Mouse (Mus musculus): Measurements from ENCODE around the gene Sdcbp2. TPM values are rescaled to one million over a fixed set of nuclear protein-coding genes. Genes with fewer than 3 reads are reported as not detected.

Gene Sdcbp2
- polyA plus RNA-seq, 1 experiment from 2014 or later, result not detected

GRCm38 (mm10) chr2:151564006-151564405 is 8.4 kb upstream of the Sdcbp2 start:
- no peaks in the 10 kb centered on the region; the same call in 1 of the 2 replicates for H3K4me1 ChIP-seq (replicated peaks; ENCODE audit: control insufficient read depth, insufficient read depth, low read length)
- WGBS, result 74% methylated on average over 1 of the region's 1 CpGs
- peaks cover 22% of the 10 kb centered on the region for H3K36me3 ChIP-seq (ENCODE audit: control insufficient read depth, insufficient read depth, low read length)
- no peaks in the 10 kb centered on the region for H3K27me3 ChIP-seq (replicated peaks; ENCODE audit: control insufficient read depth, insufficient read depth, low read length)
- ATAC-seq (replicated peaks; ENCODE audit: low FRiP score) (no peak), DNase-seq (ENCODE audit: low spot score) (no peak)
- no peak overlapping the region for H3K4me2 ChIP-seq
- H3K9me3 ChIP-seq (ENCODE audit: control insufficient read depth, low read length), result no peaks in the 10 kb centered on the region
- H3K4me3 ChIP-seq (ENCODE audit: low read depth, low read length), result no peak overlapping the region
- H3K9ac ChIP-seq (ENCODE audit: low read depth, low read length), result no peak overlapping the region
- H3K27ac ChIP-seq (ENCODE audit: low read depth, low read length), result no peak overlapping the region

- no peaks in the 10 kb centered on the region for H3K9me3 ChIP-seq (ENCODE audit: control insufficient read depth, low read length)
- H3K27me3 ChIP-seq (replicated peaks; ENCODE audit: control insufficient read depth, insufficient read depth, low read length), result no peaks in the 10 kb centered on the region
- H3K36me3 ChIP-seq (ENCODE audit: control insufficient read depth, insufficient read depth, low read length), result peaks cover 15% of the 10 kb centered on the region
- no peak overlapping the region for H3K9ac ChIP-seq (ENCODE audit: low read depth, low read length)
- ATAC-seq (replicated peaks; ENCODE audit: low FRiP score) (no peak), DNase-seq (ENCODE audit: low spot score) (no peak)
- no peak overlapping the region for H3K27ac ChIP-seq (ENCODE audit: low read depth, low read length)
- no peak overlapping the region for H3K4me2 ChIP-seq
- H3K4me3 ChIP-seq (ENCODE audit: low read depth, low read length), result no peak overlapping the region
- 63% methylated on average over 3 of the region's 3 CpGs for WGBS
- H3K4me1 ChIP-seq (replicated peaks; ENCODE audit: control insufficient read depth, insufficient read depth, low read length), result no peaks in the 10 kb centered on the region; the same call in 1 of the 2 replicates
Observed at GRCm38 (mm10) chr2:151564986-151565385, 7.4 kb upstream of the Sdcbp2 start.

GRCm38 (mm10) chr2:151566856-151567255 is 5.6 kb upstream of the Sdcbp2 start:
- no peaks in the 10 kb centered on the region for H3K9me3 ChIP-seq (ENCODE audit: control insufficient read depth, low read length)
- H3K36me3 ChIP-seq (ENCODE audit: control insufficient read depth, insufficient read depth, low read length), result peaks cover 4% of the 10 kb centered on the region; the same call in 1 of the 2 replicates
- H3K9ac ChIP-seq (ENCODE audit: low read depth, low read length), result no peak overlapping the region
- no peak overlapping the region for H3K4me2 ChIP-seq
- H3K27ac ChIP-seq (ENCODE audit: low read depth, low read length), result no peak overlapping the region
- DNase-seq (ENCODE audit: low spot score) (no peak), ATAC-seq (replicated peaks; ENCODE audit: low FRiP score) (no peak)
- H3K4me3 ChIP-seq (ENCODE audit: low read depth, low read length), result no peak overlapping the region
- H3K4me1 ChIP-seq (replicated peaks; ENCODE audit: control insufficient read depth, insufficient read depth, low read length), result no peaks in the 10 kb centered on the region; the same call in 1 of the 2 replicates
- H3K27me3 ChIP-seq (replicated peaks; ENCODE audit: control insufficient read depth, insufficient read depth, low read length), result no peaks in the 10 kb centered on the region
- 85% methylated on average over 6 of the region's 6 CpGs for WGBS

- no peak overlapping the region for H3K4me3 ChIP-seq (ENCODE audit: low read depth, low read length)
- no peaks in the 10 kb centered on the region for H3K4me1 ChIP-seq (replicated peaks; ENCODE audit: control insufficient read depth, insufficient read depth, low read length)
- H3K36me3 ChIP-seq (ENCODE audit: control insufficient read depth, insufficient read depth, low read length), result no peaks in the 10 kb centered on the region
- 79% methylated on average over 2 of the region's 2 CpGs for WGBS
- no peak overlapping the region for H3K4me2 ChIP-seq
- H3K27ac ChIP-seq (ENCODE audit: low read depth, low read length), result no peak overlapping the region
- no peaks in the 10 kb centered on the region for H3K27me3 ChIP-seq (replicated peaks; ENCODE audit: control insufficient read depth, insufficient read depth, low read length)
- ATAC-seq (replicated peaks; ENCODE audit: low FRiP score), result no peak
- DNase-seq (ENCODE audit: low spot score), result no peak
- H3K9me3 ChIP-seq (ENCODE audit: control insufficient read depth, low read length), result no peaks in the 10 kb centered on the region
- no peak overlapping the region for H3K9ac ChIP-seq (ENCODE audit: low read depth, low read length)
Observed at GRCm38 (mm10) chr2:151569452-151569851, 3.0 kb upstream of the Sdcbp2 start.

GRCm38 (mm10) chr2:151573667-151574066 is 1.2 kb downstream of the Sdcbp2 start:
- Histone ChIP-seq H3K36me3 (ENCODE audit: control insufficient read depth, insufficient read depth, low read length) (no peaks in the 10 kb centered on the region), H3K9ac (ENCODE audit: low read depth, low read length) (no peak overlapping the region), H3K4me1 (replicated peaks; ENCODE audit: control insufficient read depth, insufficient read depth, low read length) (0 out of 2 replicates have a peak, but pooled peaks cover 3% of the 10 kb centered on the region), H3K4me2 (no peak overlapping the region), H3K27me3 (replicated peaks; ENCODE audit: control insufficient read depth, insufficient read depth, low read length) (no peaks in the 10 kb centered on the region), H3K9me3 (ENCODE audit: control insufficient read depth, low read length) (no peaks in the 10 kb centered on the region), H3K27ac (ENCODE audit: low read depth, low read length) (no peak overlapping the region), H3K4me3 (ENCODE audit: low read depth, low read length) (no peak overlapping the region)
- WGBS, result 69% methylated on average over 3 of the region's 3 CpGs
- no peak for DNase-seq (ENCODE audit: low spot score)
- ATAC-seq (replicated peaks; ENCODE audit: low FRiP score), result no peak

- Histone ChIP-seq H3K9ac (ENCODE audit: low read depth, low read length) (no peak overlapping the region), H3K27me3 (replicated peaks; ENCODE audit: control insufficient read depth, insufficient read depth, low read length) (no peaks in the 10 kb centered on the region), H3K4me1 (replicated peaks; ENCODE audit: control insufficient read depth, insufficient read depth, low read length) (0 out of 2 replicates have a peak, but pooled peaks cover 3% of the 10 kb centered on the region), H3K4me3 (ENCODE audit: low read depth, low read length) (no peak overlapping the region), H3K27ac (ENCODE audit: low read depth, low read length) (no peak overlapping the region), H3K9me3 (ENCODE audit: control insufficient read depth, low read length) (no peaks in the 10 kb centered on the region), H3K36me3 (ENCODE audit: control insufficient read depth, insufficient read depth, low read length) (no peaks in the 10 kb centered on the region), H3K4me2 (no peak overlapping the region)
- DNase-seq (ENCODE audit: low spot score) (no peak), ATAC-seq (replicated peaks; ENCODE audit: low FRiP score) (no peak)
- 67% methylated on average over 5 of the region's 5 CpGs for WGBS
Observed at GRCm38 (mm10) chr2:151574607-151575006, 2.2 kb downstream of the Sdcbp2 start.

- H3K4me2 ChIP-seq, result peak overlapping the region; percentile 73
- 0 out of 2 replicates have a peak, but pooled peaks cover 3% of the 10 kb centered on the region for H3K4me1 ChIP-seq (replicated peaks; ENCODE audit: control insufficient read depth, insufficient read depth, low read length)
- WGBS, result 34% methylated on average over 7 of the region's 7 CpGs
- H3K9ac ChIP-seq (ENCODE audit: low read depth, low read length), result peak overlapping the region; percentile 25; the same call in 1 of the 2 replicates
- ATAC-seq (replicated peaks; ENCODE audit: low FRiP score), result no peak
- no peaks in the 10 kb centered on the region for H3K36me3 ChIP-seq (ENCODE audit: control insufficient read depth, insufficient read depth, low read length)
- H3K27me3 ChIP-seq (replicated peaks; ENCODE audit: control insufficient read depth, insufficient read depth, low read length), result no peaks in the 10 kb centered on the region
- H3K27ac ChIP-seq (ENCODE audit: low read depth, low read length), result no peak overlapping the region
- peak overlapping the region; percentile 40 for H3K4me3 ChIP-seq (ENCODE audit: low read depth, low read length)
- no peaks in the 10 kb centered on the region for H3K9me3 ChIP-seq (ENCODE audit: control insufficient read depth, low read length)
- DNase-seq (ENCODE audit: low spot score), result no peak
Observed at GRCm38 (mm10) chr2:151575119-151575698, 2.8 kb downstream of the Sdcbp2 start.

GRCm38 (mm10) chr2:151575699-151576389 is 3.4 kb downstream of the Sdcbp2 start:
- Histone ChIP-seq H3K27me3 (replicated peaks; ENCODE audit: control insufficient read depth, insufficient read depth, low read length) (no peaks in the 10 kb centered on the region), H3K9ac (ENCODE audit: low read depth, low read length) (peak overlapping the region; percentile 42), H3K4me3 (ENCODE audit: low read depth, low read length) (peak overlapping the region; percentile 40), H3K27ac (ENCODE audit: low read depth, low read length) (no peak overlapping the region), H3K9me3 (ENCODE audit: control insufficient read depth, low read length) (no peaks in the 10 kb centered on the region), H3K36me3 (ENCODE audit: control insufficient read depth, insufficient read depth, low read length) (no peaks in the 10 kb centered on the region), H3K4me1 (replicated peaks; ENCODE audit: control insufficient read depth, insufficient read depth, low read length) (0 out of 2 replicates have a peak, but pooled peaks cover 3% of the 10 kb centered on the region), H3K4me2 (peak overlapping the region; percentile 73)
- DNase-seq (ENCODE audit: low spot score) (peak; percentile 71), ATAC-seq (replicated peaks; ENCODE audit: low FRiP score) (peak; percentile 85)
- 2% methylated on average over 38 of the region's 38 CpGs for WGBS

- Histone ChIP-seq H3K36me3 (ENCODE audit: control insufficient read depth, insufficient read depth, low read length) (no peaks in the 10 kb centered on the region), H3K4me3 (ENCODE audit: low read depth, low read length) (no peak overlapping the region), H3K27me3 (replicated peaks; ENCODE audit: control insufficient read depth, insufficient read depth, low read length) (no peaks in the 10 kb centered on the region), H3K9me3 (ENCODE audit: control insufficient read depth, low read length) (no peaks in the 10 kb centered on the region), H3K4me1 (replicated peaks; ENCODE audit: control insufficient read depth, insufficient read depth, low read length) (0 out of 2 replicates have a peak, but pooled peaks cover 3% of the 10 kb centered on the region), H3K4me2 (no peak overlapping the region), H3K9ac (ENCODE audit: low read depth, low read length) (no peak overlapping the region), H3K27ac (ENCODE audit: low read depth, low read length) (no peak overlapping the region)
- WGBS, result 76% methylated on average over 4 of the region's 4 CpGs
- ATAC-seq (replicated peaks; ENCODE audit: low FRiP score), result no peak
- DNase-seq (ENCODE audit: low spot score), result no peak
Observed at GRCm38 (mm10) chr2:151579183-151579582, 6.8 kb downstream of the Sdcbp2 start.

Measured in liver, embryonic 11.5 days (tissue).